Mouse (Mus musculus): ENCODE measurements around the gene Grifin.

Grifin gene

GRCm38 (mm10) chr5:140564896-140565295, at the start of gene Grifin:
Grifin (minus strand) TSS chr5:140565071.
- no peak for DNase-seq

DNA sequence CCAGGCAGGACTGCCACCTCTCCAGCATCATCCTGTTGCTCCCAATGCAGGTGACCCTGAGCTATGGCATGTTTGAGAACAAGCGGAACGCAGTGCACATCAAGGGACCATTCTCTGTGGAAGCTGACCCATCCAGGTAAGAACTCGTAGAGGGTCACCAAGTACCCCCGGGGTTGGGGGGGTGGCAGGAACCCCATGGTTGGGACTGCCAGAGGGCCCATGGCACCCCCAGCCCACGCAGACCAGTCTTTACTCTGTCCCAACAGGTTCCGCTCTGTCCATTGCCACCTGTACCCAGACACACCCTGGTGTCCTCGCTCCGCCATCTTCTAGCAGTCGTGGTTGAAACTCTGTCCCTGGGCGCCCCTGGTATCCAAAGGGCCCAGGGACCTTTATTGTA, 49.3 kb upstream of the Grifin start:
- no peak for DNase-seq

DNA sequence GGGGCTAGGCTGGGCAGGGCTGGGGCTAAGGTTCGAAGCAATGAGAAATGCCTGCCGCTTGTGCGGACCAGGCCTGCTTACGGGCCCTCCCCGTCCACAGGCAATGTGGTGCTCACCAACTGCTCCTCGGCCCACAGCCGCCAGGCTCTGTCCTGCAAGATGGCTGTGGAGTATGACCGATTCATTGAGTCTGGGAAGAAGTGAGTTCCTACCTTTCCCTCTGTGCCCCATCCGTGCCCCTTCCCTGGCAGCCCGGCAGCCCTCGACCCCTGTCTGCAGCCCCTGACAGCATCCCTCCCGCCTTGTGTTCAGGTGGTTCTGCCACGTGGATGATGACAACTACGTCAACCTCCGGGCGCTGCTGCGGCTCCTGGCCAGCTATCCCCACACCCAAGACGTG, 47.3 kb upstream of the Grifin start:
- no peak for DNase-seq

DNA sequence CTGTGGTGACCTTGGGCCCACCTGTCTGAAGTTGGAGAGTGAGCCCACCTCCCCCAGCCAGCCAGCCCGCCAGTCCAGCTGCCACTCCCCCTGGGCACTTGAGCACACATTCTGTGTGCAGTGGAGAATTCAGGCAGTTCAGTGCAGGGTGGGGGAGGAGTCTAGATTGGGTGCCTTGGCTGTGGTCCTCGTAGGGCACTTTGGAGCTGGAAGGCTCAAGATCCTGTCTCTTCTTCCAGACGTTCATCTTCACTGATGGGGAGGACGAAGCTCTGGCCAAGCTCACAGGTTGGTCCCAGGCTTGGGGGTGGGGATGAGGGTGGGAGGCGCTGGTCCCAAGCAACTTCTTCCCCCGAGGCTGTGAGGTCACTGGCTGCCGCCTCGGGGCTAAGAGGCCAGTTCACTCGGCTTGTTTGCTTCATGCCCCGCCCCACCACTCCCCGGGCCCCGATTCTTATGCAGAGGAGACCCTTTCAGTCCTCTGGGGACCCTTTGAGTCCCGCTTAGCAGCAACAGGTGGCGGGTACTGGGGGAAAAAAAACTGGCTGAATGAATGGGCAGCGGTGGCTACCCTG, 46.8 kb upstream of the Grifin start:
- DNase-seq: no peak

DNA sequence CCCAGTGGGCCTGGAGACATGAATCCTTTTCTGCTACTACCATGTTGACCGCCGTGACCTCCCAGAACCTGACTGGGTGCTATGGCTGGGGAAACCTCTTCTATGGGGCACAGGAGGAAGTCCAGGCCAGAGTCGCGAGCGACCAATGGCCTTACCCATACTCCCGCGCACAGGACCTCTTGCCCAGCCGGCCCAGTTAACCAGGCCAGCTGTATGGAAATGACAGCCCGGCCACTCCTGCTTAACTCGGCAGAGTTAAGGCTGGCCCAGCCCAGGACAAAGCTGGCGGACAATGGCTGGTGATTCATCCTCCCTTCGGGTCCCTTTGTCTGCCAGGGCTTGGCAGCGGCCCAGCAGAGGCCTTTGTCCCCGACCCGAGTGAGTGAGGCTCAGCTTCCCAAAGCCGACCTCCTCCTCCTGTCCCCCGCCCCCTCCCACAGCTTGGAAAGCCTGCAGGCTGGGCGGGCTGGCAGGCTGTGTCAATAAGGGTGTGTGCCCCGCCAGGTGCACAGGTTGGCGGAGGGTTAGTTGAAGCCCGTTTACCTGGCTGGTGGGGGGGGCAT, 46.2 kb upstream of the Grifin start:
- DNase-seq: peak; percentile 86

- DNase-seq: peak; percentile 80
Observed at GRCm38 (mm10) chr5:140610273-140611011, 45.6 kb upstream of the Grifin start.

- peak; percentile 76 for DNase-seq
Observed at GRCm38 (mm10) chr5:140609511-140610272, 44.8 kb upstream of the Grifin start.

DNA sequence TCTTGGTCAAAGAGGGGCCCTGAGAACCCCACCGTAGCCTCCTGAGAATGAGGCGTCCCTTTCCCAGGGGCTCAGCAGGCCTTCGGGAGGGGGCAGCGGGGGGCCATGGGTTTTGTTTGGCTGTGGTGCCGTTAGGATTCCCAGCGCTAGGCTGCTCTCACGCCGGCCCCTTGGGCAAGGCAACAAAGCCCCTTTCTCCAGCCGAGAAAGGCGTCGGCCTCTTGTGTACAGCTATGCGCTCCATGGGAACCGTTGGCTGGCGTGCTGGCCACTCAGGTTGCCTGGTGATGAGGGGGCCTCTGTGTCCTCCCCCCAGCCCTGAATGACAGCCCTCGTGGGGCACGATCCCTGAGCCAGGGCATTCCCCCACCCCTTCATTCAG, 43.8 kb upstream of the Grifin start:
- DNase-seq: no peak

DNA sequence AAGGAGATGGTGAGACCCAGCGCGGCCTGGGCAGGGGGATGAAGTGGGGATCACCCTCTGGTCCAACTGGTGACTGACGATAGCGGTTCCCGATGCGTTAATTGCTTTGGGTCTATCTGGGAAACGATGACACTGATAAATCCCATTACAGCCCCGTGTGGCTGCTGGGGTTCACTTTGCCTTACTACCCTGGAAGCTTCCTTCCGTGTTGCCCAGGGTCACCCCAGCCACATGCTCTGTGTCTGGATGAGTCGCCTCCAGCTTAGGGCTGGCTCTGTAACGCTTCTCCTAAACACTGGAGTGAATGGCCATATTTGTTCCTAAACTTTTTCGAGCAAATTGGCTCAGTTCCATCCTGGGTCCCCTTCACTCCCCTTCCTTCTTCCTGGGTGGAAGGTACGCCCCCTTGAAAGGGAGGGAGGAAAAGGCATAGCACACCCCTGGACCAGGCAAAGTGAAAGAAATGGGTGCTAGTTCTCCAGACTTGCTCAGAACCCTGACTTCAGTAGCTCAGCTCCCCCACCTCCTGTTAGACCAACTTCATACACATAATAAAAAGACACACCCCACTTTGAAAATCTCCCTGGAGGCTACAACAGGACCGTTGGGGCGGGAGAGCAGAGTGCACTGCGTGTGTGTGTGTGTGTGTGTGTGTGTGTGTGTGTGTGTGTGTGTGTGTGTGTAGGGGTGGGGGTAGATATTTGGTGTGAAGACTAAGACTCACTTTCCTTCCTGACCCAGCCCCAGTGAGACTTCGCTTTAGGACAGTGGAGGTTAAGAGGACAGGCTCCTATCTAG, 43.2 kb upstream of the Grifin start:
- no peak for DNase-seq

DNA sequence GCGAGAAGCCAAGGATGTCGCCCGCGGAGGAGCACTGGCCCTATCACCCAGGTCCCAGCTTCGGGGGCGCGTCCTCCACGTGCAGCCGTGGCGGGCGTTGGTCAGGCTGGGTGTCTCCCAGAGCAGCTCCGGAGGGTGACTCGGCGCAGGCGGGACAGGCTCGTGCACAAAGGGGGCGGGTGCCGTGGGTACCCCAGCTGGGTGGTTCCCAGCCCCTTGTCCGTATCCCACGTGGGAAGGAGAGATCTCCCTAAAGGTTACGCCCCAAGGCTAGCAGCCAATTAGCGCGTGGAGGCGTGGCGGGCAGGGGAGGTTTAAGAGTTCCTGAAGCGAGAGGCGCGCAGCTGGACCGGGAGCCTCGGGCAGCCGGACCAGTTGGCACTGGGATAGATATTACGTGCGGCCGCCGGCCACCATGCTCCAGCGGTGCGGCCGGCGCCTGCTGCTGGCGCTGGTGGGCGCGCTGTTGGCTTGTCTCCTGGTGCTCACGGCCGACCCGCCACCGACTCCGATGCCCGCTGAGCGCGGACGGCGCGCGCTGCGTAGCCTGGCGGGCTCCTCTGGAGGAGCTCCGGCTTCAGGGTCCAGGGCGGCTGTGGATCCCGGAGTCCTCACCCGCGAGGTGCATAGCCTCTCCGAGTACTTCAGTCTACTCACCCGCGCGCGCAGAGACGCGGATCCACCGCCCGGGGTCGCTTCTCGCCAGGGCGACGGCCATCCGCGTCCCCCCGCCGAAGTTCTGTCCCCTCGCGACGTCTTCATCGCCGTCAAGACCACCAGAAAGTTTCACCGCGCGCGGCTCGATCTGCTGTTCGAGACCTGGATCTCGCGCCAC, 42.3 kb upstream of the Grifin start, which contains the start of gene Lfng:
Gene Lfng (plus strand): TSS at position 320 of the 835 bp plus-strand sequence.
- DNase-seq: peak; percentile 95

GRCm38 (mm10) chr5:140606386-140606785, 41.5 kb upstream of the Grifin start:
- DNase-seq: no peak

DNA sequence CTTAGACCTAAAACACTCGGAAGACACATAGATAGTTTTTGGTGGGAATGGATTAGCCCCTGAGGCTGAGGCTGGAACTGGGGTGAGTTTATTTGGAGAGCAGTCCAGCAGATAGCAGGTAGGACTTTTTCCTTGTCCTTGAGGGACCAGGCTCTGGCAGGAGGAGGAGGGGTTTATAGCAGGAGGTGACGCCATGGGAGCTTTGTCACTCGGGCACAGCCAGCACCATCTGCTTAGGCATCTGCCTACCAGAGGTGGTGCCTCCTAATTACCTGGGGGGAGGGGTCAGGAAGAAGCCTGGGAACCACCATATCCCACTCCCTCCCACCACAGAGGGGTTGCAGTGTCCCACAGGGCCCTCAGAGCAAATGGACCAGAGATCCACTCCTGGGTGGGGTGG, 40.4 kb upstream of the Grifin start:
- no peak for DNase-seq

DNA sequence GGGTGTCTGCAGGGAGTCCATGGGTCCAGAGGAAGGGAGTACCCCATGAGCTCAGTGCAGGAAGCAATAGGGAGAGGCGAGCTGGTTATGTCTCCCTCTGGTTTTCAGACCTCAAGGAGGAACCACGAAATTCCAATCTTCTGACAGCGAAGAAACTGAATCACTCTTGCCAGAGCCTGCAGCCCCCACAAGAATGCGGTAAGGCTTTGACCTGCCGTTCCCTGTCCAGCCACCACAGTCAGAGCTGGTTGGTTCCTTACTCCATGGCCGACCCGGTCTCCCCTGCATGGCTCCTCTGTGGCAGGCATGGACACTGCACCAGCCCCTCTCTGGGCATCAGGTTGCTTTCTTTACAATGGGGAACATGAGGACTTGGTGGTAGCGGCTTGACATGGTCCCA, 39.5 kb upstream of the Grifin start:
- no peak for DNase-seq

GRCm38 (mm10) chr5:140602540-140602939, 37.7 kb upstream of the Grifin start:
- DNase-seq: no peak

- no peak for DNase-seq
Observed at GRCm38 (mm10) chr5:140601712-140602111, 36.8 kb upstream of the Grifin start.

DNA sequence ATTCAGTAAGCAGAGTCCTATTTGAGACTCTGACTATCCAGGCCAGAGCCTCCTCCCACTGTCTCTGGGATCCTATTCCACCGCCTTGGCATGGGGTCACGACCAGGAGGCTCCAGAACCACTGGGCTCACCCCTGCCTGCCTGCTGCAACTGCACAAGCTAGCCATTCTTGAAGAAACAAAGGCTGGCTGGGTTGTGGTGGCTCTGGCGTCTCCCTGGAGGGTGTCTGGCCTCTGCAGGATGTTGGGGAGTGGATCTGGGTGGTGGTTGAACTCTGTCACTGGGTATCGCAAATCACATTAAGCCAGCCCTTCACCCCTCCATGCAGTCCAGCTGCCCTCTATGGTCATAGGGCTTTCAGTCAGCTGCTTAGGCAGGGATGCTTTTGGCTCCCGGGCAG, 35.1 kb upstream of the Grifin start:
- DNase-seq: no peak

GRCm38 (mm10) chr5:140597787-140598186, 32.9 kb upstream of the Grifin start:
- DNase-seq: no peak

GRCm38 (mm10) chr5:140596927-140597588, 32.2 kb upstream of the Grifin start:
- DNase-seq: peak; percentile 70

GRCm38 (mm10) chr5:140596426-140596825, 31.6 kb upstream of the Grifin start:
- peak; percentile 44 for DNase-seq

GRCm38 (mm10) chr5:140594846-140595245, 30.0 kb upstream of the Grifin start:
- no peak for DNase-seq

GRCm38 (mm10) chr5:140589082-140589774, 24.4 kb upstream of the Grifin start:
- no peak for DNase-seq

All from lung, postnatal 14 days (tissue).